Mouse (Mus musculus): ENCODE data around the gene Sipa1l2. TPM values are rescaled to one million over a fixed set of nuclear protein-coding genes. Genes with fewer than 3 reads are reported as not detected.
"Not testable (repeated sequence)": the region's sequence is repeated elsewhere in the genome, so short reads cannot be mapped to it uniquely, and the experiment has no call there.

The Sipa1l2 gene
- polyA plus RNA-seq, 1 experiment from 2014 or later: 24.9 TPM

DNA sequence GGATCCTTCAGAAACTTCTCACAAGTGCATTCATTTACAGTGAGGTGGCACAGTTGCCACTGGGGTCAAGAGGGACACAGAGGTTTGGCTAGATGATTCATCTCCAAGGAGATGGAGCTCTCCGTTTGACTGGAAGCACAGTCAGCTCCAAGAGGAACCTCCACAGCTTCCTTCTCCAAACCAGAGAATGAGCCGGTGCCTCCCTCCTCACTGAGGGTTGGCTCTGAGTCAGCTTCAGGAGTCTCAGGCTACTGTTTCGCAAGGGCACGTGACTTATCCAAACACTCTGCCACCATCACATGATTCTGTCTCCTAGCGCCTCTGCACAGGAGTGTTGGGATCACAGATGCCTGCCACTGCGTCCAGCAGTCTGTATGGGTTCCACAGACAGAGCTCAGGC is 153.5 kb downstream of the Sipa1l2 start:
- Histone ChIP-seq H3K4me1 (peaks cover 54% of the 10 kb centered on the region), H3K9me3 (no peaks in the 10 kb centered on the region), H3K36me3 (peaks cover 56% of the 10 kb centered on the region), H3K4me3 (no peak overlapping the region), H3K27ac (0 out of 2 replicates have a peak overlapping the region, but pooled peaks have one; percentile 29), H3K27me3 (ENCODE audit: insufficient read depth, poor library complexity, severe bottlenecking) (no peaks in the 10 kb centered on the region)
- 62% methylated on average over 6 of the region's 6 CpGs for WGBS
- DNase-seq (ENCODE audit: low spot score): no peak

DNA sequence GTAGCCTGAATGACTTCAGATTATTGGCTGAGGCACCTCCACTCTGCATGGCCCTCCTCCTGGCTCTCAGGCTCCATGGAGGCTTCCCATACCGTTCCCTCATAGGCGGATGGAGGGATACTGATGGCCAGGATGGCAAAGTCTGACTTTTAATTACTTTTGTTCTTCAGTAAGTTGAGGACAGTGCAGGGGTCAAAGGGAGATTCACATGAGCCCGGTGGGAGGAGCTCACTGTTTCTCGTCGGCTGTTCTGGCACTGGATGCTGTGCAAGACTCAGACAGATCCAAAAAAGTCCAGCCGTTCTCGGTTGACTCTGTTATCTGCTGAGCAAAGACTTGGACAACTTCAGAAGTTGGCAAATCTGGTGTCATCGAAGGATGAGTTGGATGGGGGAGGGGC is 155.0 kb downstream of the Sipa1l2 start:
- WGBS: 77% methylated on average over 8 of the region's 8 CpGs
- no peak for DNase-seq (ENCODE audit: low spot score)
- Histone ChIP-seq H3K4me3 (no peak overlapping the region), H3K27ac (no peak overlapping the region), H3K27me3 (ENCODE audit: insufficient read depth, poor library complexity, severe bottlenecking) (no peaks in the 10 kb centered on the region), H3K36me3 (peaks cover 42% of the 10 kb centered on the region), H3K4me1 (peaks cover 48% of the 10 kb centered on the region), H3K9me3 (no peaks in the 10 kb centered on the region)

DNA sequence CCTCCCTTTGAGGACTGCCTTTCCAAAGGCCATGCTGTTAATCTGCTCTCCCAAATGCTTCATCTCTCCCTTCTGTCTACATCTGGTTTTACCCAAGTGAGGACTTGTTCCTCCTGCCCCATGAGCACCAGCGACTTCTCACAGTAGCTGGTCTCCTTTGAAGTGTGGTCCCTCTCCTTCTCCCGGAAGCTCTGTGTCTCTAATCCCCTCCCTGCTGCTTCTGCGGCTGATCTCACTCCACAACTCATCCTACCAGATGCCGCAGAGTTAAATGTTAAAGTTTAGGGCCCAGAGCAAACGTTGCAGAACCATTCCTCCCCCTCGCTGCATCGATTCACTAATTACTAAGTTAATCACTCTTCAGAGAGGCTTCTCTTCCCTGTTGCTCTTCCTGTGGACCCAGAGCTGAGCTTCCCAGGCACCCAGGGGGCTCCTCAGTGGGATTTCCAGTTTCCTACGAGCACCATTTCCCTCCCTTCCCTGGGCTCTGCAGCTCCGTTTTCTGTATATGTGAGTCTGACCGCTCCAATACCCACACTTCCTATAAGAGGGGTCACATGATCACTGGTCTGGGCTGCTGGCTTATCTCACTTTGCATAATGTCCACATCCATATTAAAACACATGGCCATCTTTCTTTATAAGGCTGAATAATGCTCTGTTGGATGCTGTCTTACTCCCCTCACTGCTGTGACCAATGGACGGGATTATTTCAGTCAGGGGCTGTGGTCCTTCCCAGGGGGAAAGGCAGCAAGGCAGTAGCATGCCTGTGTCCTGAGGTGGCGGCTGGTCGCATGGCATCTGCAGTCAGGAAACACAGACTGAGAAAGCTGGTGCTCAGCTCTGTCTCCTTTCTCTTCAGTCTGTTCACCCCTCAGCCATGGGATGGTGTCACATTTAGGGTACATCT is 156.4 kb downstream of the Sipa1l2 start:
- Histone ChIP-seq H3K36me3 (peaks cover 29% of the 10 kb centered on the region), H3K27ac (peak overlapping the region; percentile 72), H3K4me3 (no peak overlapping the region), H3K4me1 (peaks cover 52% of the 10 kb centered on the region), H3K27me3 (ENCODE audit: insufficient read depth, poor library complexity, severe bottlenecking) (no peaks in the 10 kb centered on the region), H3K9me3 (no peaks in the 10 kb centered on the region)
- 16% methylated on average over 13 of the region's 13 CpGs for WGBS
- DNase-seq (ENCODE audit: low spot score): no peak

DNA sequence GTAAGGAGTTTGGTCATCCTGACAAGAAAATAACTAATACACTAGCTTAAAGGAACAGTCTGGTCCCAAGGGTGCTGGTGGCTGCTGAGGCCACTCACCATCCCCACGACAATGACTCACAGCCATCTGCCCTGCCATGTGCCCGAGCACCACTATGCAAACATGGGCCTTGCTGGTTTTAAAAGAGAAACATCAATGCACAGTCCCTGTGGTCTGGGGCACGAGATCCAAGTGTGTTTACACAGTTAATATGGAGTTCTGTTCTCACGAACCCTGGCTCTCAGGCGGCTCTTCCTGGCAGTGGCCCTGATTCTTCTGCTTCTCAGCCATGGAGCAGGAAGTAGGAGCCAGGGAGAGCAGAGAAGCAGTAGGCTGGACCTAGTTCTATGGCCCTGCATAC is 159.0 kb downstream of the Sipa1l2 start:
- Histone ChIP-seq H3K36me3 (peaks cover 3% of the 10 kb centered on the region; the same call in 1 of the 2 replicates), H3K4me1 (peaks cover 67% of the 10 kb centered on the region), H3K27me3 (ENCODE audit: insufficient read depth, poor library complexity, severe bottlenecking) (no peaks in the 10 kb centered on the region), H3K9me3 (no peaks in the 10 kb centered on the region), H3K4me3 (no peak overlapping the region), H3K27ac (0 out of 2 replicates have a peak overlapping the region, but pooled peaks have one; percentile 2)
- DNase-seq (ENCODE audit: low spot score): no peak
- 76% methylated on average over 5 of the region's 5 CpGs for WGBS

DNA sequence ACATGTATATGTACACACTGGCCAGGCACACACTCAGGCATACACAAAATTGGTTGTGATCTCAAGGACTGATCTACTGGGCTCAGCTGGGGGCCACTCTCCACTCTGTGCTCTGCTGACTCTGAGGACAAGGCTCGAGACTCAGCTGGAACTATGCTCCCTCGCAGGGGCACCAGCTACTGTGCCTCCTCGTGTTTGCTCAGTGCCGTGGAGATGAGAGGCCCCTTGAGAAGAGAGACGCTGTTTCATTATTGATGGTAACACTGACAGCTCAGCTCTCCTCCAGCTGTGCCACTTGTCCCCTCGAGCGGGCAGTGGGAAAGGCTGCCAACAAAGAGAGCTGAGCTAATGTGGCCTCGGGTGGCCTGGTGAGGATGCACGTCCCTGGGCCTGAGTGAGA is 161.9 kb downstream of the Sipa1l2 start:
- 49% methylated on average over 9 of the region's 9 CpGs for WGBS
- no peak overlapping the region for H3K4me3 ChIP-seq
- H3K36me3 ChIP-seq: peaks cover 3% of the 10 kb centered on the region; the same call in 1 of the 2 replicates
- no peak for DNase-seq (ENCODE audit: low spot score)
- H3K27me3 ChIP-seq (ENCODE audit: insufficient read depth, poor library complexity, severe bottlenecking): no peaks in the 10 kb centered on the region
- peaks cover 3% of the 10 kb centered on the region; the same call in 1 of the 2 replicates for H3K9me3 ChIP-seq
- peak overlapping the region; percentile 26 for H3K27ac ChIP-seq
- H3K4me1 ChIP-seq: peaks cover 43% of the 10 kb centered on the region

DNA sequence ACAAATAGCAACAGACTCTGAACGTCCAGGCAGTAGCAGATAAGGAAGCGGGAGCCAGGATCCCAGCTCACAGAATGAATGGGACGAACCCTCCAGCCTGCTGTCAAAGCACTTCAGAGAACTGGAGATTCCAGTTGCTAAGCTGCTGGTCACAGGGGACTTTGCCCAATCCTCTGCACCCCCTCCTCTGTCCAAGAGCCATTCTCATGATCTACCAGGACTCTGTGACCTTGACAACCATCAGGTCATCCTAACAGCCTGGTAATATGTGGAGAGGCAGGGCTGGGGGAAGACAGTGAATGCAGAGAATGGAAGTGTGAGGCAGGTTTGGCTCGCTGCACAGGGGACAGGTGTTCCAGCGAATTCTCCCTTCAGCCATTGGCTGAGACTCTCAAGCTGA is 163.2 kb downstream of the Sipa1l2 start:
- Histone ChIP-seq H3K36me3 (peaks cover 3% of the 10 kb centered on the region; the same call in 1 of the 2 replicates), H3K27ac (peak overlapping the region; percentile 80), H3K9me3 (peaks cover 3% of the 10 kb centered on the region; the same call in 1 of the 2 replicates), H3K27me3 (ENCODE audit: insufficient read depth, poor library complexity, severe bottlenecking) (no peaks in the 10 kb centered on the region), H3K4me3 (no peak overlapping the region; the same call in 1 of the 2 replicates), H3K4me1 (peaks cover 41% of the 10 kb centered on the region)
- 33% methylated on average over 5 of the region's 5 CpGs for WGBS
- no peak for DNase-seq (ENCODE audit: low spot score)

DNA sequence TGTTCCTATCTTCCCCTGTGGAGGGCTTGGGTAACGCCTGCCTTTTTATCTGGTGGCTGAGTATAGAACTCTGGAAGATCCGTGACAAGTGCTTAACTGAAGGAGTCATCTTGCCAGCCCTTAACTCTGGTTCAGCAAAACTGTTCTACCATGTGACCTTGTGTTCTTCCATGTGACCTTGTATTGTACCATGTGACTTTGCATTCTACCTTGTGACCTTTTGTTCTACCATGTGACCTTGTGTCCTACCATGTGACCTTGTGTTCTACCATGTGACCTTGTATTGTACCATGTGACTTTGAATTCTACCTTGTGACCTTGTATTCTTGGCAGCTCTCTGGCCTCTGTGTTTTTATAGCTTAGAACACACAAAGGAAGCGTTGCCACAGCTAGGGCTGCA is 168.3 kb downstream of the Sipa1l2 start:
- Histone ChIP-seq H3K9me3 (peaks cover 3% of the 10 kb centered on the region; the same call in 1 of the 2 replicates), H3K27ac (peak overlapping the region; percentile 78), H3K4me1 (peaks cover 25% of the 10 kb centered on the region), H3K4me3 (no peak overlapping the region), H3K27me3 (ENCODE audit: insufficient read depth, poor library complexity, severe bottlenecking) (no peaks in the 10 kb centered on the region), H3K36me3 (peaks cover 3% of the 10 kb centered on the region; the same call in 1 of the 2 replicates)
- WGBS: 62% methylated on average over 3 of the region's 3 CpGs
- DNase-seq (ENCODE audit: low spot score): no peak

GRCm38 (mm10) chr8:125397981-125398380 is 171.6 kb downstream of the Sipa1l2 start:
- Histone ChIP-seq H3K36me3 (no peaks in the 10 kb centered on the region), H3K9me3 (no peaks in the 10 kb centered on the region), H3K4me3 (no peak overlapping the region), H3K4me1 (peaks cover 22% of the 10 kb centered on the region), H3K27ac (no peak overlapping the region), H3K27me3 (ENCODE audit: insufficient read depth, poor library complexity, severe bottlenecking) (peaks cover 5% of the 10 kb centered on the region; the same call in 1 of the 2 replicates)
- peak; percentile 80 for DNase-seq (ENCODE audit: low spot score)
- 38% methylated on average over 14 of the region's 14 CpGs for WGBS

DNA sequence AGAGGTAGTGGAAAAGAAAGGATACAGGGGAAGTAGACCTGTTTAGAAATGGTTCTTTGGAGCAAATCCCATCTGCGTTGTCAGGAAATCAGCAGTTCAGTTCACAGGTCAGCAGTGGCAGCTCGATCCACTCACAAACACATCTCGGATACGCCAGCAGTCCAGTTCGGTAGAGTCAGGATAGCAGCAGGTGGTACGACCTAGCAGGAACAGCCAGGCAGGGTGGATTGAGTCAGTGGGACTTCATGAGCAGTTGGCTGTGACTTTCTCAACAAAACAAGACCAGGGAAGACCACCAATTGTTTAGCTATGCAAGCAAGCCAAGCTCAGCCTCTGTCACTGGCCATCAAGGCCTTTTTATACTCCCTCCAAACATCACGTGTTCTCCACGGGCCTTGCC is 173.9 kb downstream of the Sipa1l2 start:
- peaks cover 36% of the 10 kb centered on the region for H3K4me1 ChIP-seq
- not testable (repeated sequence) for H3K27me3 ChIP-seq (ENCODE audit: insufficient read depth, poor library complexity, severe bottlenecking); H3K9me3 ChIP-seq; H3K4me3 ChIP-seq; DNase-seq (ENCODE audit: low spot score); H3K27ac ChIP-seq; H3K36me3 ChIP-seq
- 80% methylated on average over 8 of the region's 8 CpGs for WGBS

DNA sequence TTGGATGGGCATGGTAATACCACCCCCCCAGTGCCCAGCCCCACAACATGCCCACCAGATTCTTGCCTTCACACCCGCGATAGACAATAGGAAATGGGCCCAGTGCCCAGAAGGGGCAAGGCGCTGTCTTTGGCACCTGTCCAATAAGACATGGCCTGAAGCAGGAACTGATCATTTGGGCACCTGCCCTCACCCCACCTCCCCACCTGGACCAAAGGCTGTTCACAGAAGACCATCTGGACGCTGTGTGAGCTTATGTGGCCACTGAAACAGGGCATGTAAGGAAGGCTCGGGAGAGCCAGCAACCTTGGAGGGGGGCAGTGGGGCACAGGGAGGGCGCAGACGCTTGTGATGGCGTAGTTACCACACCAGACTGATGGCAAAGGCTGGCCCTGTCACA is 174.6 kb downstream of the Sipa1l2 start:
- 88% methylated on average over 8 of the region's 8 CpGs for WGBS
- H3K27me3 ChIP-seq (ENCODE audit: insufficient read depth, poor library complexity, severe bottlenecking): peaks cover 5% of the 10 kb centered on the region; the same call in 1 of the 2 replicates

DNA sequence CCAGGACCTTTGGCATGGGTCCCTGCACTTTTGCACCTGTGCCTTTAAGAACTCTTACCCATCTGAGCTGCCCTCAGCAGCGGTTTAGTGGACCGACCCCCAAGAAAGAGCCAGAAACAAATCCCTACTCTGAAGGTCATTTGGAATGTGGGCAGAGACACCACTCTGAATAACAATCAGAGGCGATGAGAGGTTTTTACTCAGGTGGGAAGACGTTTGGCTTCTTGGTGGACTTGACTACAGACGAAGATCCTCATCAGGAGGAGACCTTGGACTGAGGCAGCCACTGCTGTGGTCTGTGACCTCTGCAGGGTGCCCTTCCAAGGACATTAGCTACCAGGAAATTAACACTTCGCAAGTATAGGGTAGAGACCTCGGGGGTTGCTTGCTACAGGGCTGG is 177.9 kb downstream of the Sipa1l2 start:
- DNase-seq (ENCODE audit: low spot score): no peak
- Histone ChIP-seq H3K27ac (peak overlapping the region; percentile 77), H3K36me3 (no peaks in the 10 kb centered on the region), H3K4me3 (no peak overlapping the region), H3K9me3 (no peaks in the 10 kb centered on the region), H3K4me1 (peaks cover 58% of the 10 kb centered on the region), H3K27me3 (ENCODE audit: insufficient read depth, poor library complexity, severe bottlenecking) (peaks cover 5% of the 10 kb centered on the region; the same call in 1 of the 2 replicates)
- WGBS: 40% methylated on average over 7 of the region's 7 CpGs

More for the DNA sequence above, 174.6 kb downstream of the Sipa1l2 start:
- Histone ChIP-seq H3K4me1 (peaks cover 36% of the 10 kb centered on the region), H3K36me3 (no peaks in the 10 kb centered on the region), H3K4me3 (no peak overlapping the region), H3K9me3 (no peaks in the 10 kb centered on the region), H3K27ac (no peak overlapping the region)
- DNase-seq (ENCODE audit: low spot score): no peak

- 72% methylated on average over 8 of the region's 8 CpGs for WGBS
Measured at GRCm38 (mm10) chr8:125391271-125391670, 178.3 kb downstream of the Sipa1l2 start.

DNA sequence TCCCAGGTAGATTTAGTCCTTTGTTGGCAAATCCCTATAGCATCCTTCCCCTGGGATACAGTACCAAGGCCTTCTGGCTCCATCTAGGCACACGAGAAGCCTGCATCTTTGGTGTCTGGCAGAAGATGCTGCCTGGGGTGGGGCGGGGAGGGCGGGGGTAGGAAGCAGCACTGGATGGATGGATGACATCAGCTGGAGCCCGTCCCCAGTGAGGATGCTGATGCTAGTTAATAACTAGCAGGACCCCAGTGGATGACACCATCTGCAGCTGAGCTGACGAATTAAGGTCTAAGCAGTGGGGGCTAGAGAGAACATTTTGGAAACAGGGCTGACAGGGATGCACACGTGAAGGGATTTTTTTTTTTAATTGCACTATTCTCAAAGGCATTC is 179.1 kb downstream of the Sipa1l2 start:
- Histone ChIP-seq H3K4me3 (no peak overlapping the region), H3K4me1 (peaks cover 70% of the 10 kb centered on the region), H3K27ac (peak overlapping the region; percentile 73), H3K27me3 (ENCODE audit: insufficient read depth, poor library complexity, severe bottlenecking) (no peaks in the 10 kb centered on the region), H3K9me3 (no peaks in the 10 kb centered on the region), H3K36me3 (no peaks in the 10 kb centered on the region)
- no peak for DNase-seq (ENCODE audit: low spot score)
- WGBS: 73% methylated on average over 6 of the region's 6 CpGs

More at GRCm38 (mm10) chr8:125391271-125391670, 178.3 kb downstream of the Sipa1l2 start:
- DNase-seq (ENCODE audit: low spot score): no peak
- H3K27ac ChIP-seq: peak overlapping the region; percentile 77
- no peaks in the 10 kb centered on the region for H3K36me3 ChIP-seq
- peaks cover 5% of the 10 kb centered on the region; the same call in 1 of the 2 replicates for H3K27me3 ChIP-seq (ENCODE audit: insufficient read depth, poor library complexity, severe bottlenecking)
- H3K4me3 ChIP-seq: no peak overlapping the region
- H3K4me1 ChIP-seq: peaks cover 63% of the 10 kb centered on the region
- H3K9me3 ChIP-seq: no peaks in the 10 kb centered on the region
